Mouse (Mus musculus): Measurements from ENCODE around the gene Aff3.

GRCm38 (mm10) chr1:38294336-38294695, 370.4 kb downstream of the Aff3 start:
- TF ChIP-seq CTCF (IDR thresholded peaks at IDR 0.05; ENCODE audit: low read depth) (no peak), EP300 (optimal IDR thresholded peaks at IDR 0.05) (no peak)

All from stomach, postnatal 0 days (tissue).